Mouse (Mus musculus): Measurements from ENCODE around the gene Paf1.

DNA sequence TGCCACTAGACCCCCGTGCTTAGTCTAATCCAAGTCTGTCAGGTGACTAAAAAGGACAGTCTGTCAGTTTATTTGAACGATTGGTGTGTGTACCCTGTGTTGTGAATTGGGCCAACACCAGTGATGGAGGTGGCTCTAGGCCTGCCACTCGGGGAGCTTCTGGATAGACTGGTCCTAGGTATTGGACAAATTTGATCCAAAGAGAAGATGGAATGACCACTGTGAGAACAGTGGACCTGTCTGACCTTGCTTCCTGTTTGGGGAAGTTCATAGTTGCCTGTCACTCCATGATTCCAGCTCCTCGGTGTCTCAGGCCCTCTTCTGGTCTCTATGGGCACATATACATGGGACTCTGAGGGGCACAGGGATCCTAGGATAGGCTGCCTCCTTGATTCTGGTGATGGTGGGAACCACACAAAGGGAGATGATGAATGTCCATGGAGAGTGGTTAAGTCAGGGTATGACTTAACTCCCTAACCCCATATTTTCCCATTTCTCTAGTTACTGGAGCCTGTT lies 41.0 kb upstream of the Paf1 start:
- no peak for TF ChIP-seq POLR2A (IDR thresholded peaks at IDR 0.05; ENCODE audit: borderline replicate concordance, extremely low read depth, low read depth, low read length)
- no peak for TF ChIP-seq CTCF (IDR thresholded peaks at IDR 0.05; ENCODE audit: insufficient read depth, low read length)

All from lung, adult 2 months (tissue).